Mouse (Mus musculus): Measurements from ENCODE around the gene Sfxn3.

Gene Sfxn3

GRCm38 (mm10) chr19:45047935-45048643, 786 bp downstream of the Sfxn3 start:
- DNase-seq (ENCODE audit: low spot score) = no peak

DNA sequence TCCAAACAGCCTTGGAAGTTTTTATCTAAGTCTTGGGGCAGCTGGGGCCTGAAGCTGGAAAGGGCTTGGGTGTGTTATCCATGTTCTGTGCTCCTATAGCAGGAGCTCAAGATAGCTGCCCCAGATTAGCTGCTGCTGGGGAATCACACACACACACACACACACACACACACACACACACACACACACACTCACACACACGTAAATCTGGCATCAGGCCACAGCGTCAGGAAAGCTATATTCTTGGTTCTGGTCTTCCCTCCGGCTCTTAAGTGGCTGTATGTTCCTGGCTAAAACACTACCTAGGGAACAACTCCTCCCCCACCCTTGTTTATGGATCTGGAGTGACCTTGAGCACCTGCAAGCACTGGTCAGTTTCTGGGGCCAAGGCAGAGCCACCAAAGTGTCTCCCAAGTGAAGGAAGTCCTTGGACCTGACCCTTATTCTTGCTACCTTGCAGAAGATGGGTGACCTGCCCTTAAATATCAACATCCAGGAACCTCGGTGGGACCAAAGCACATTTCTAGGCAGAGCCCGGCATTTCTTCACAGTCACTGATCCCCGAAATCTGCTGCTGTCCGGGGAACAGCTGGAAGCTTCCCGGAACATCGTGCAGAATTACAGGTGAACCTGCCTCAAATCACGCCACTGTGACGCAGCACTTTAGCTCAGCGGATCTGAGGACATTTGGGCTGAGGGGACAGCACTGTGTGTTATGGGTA, 1.5 kb downstream of the Sfxn3 start:
- DNase-seq (ENCODE audit: low spot score) = no peak

- DNase-seq (ENCODE audit: low spot score) = no peak
Measured at GRCm38 (mm10) chr19:45049523-45049922, 2.2 kb downstream of the Sfxn3 start.

DNA sequence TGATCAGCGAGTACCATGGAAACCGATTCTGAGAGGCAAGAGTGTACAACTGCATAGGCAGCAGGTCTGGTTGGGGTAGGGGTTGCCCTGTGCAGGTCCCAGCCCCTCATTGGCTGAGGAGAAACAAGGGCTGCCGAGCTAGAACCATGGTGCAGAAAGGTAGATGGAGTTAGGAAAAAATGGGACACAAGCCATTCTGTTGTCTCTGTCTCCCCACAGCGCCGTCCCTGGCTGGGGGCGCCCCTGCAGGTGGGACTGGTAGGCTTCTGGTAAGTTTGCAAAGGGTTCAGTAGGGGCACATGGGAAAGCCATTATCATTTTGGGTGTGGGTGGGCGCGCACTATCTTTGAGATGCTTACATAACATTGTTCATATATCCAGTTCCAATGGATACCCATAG, 6.1 kb downstream of the Sfxn3 start:
- DNase-seq (ENCODE audit: low spot score) = no peak

GRCm38 (mm10) chr19:45054892-45055690, 7.8 kb downstream of the Sfxn3 start:
- DNase-seq (ENCODE audit: low spot score) = no peak

- peak; percentile 74 for DNase-seq (ENCODE audit: low spot score)
Measured at GRCm38 (mm10) chr19:45056364-45056763, 9.1 kb downstream of the Sfxn3 start.

GRCm38 (mm10) chr19:45056908-45057698, 9.8 kb downstream of the Sfxn3 start:
- DNase-seq (ENCODE audit: low spot score) = no peak

DNA sequence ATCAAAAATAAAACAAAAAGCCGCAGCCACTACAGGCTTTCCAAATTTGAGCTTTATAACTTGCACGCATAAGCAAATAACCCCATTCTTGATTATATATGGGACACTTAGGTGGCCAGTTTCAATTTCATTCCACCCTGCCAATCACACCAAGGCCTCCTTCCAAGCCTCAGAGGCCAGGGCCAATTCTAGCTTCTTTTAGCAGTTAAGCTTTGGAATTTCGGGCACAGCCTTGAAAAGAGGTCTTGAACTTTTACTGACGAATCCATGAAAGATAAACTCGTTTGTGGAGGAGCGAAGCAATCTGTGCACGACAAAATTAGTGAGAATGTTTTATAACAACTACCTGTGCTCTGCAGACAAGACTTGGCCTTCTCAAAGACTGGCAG, 10.4 kb downstream of the Sfxn3 start:
- DNase-seq (ENCODE audit: low spot score) = no peak

- peak; percentile 100 for DNase-seq (ENCODE audit: low spot score)
Measured at GRCm38 (mm10) chr19:45058113-45058839, 11.0 kb downstream of the Sfxn3 start.

DNA sequence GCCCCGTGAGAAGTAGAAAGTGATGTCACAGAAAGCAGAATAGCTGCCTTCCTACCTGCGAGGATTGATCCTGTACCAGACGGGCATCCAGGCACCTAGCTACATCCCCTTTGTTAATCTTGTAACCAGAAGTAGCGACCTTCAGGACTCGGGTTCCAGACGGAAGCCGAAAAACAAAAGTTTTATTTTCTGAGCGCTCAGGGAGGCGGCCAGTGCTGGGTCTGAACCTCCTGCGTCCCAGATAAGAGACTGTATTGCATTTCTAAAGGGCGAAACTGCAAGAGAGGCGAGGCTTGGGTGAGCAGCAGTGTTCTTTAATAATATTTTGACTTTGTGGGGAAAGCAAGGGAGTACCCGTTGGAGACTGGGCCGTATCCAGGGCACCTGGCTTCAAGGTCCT, 11.5 kb downstream of the Sfxn3 start:
- no peak for DNase-seq (ENCODE audit: low spot score)

GRCm38 (mm10) chr19:45063565-45064292, 16.4 kb downstream of the Sfxn3 start:
- peak; percentile 77 for DNase-seq (ENCODE audit: low spot score)

DNA sequence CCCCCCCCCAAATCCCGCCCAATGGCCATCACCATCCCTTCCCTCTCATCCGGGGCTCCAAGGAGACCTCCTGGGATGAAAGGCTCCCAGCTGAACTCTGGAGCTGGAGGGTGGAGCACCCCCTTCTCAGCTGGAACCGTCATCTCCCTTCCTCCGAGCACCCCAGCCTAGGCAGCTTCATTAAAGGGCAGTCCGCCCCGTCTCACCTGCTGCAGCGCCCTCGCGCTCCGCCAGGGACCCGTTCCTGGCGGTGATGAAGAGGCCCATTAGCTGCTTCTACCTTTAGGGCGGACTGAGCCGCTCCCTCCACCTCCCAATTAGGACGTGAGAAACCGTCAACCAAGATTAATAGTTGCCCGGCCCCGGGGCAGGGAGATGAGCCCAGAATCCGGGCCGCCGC, 17.9 kb downstream of the Sfxn3 start:
- DNase-seq (ENCODE audit: low spot score) = no peak

DNA sequence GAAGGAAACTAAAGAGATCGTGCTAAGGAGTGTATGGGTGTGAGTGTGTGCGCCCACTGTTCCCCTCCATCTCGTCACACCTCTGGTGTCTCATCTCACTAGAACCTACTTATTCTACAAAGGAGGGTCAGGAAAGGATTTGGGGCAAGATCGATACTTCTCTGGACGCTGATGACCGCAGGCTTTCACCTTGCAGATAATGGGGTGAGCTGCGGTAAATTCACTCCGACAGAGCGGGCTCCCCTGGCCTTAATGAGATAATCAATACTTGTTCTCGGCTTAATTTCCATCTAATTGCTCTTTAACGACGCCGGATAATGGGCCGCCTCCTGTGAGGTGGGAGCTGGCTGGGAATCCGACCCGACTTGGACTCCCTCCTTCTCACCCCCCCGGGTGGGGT, 19.9 kb downstream of the Sfxn3 start:
- no peak for DNase-seq (ENCODE audit: low spot score)

GRCm38 (mm10) chr19:45067758-45068510, 20.6 kb downstream of the Sfxn3 start:
- DNase-seq (ENCODE audit: low spot score) = no peak

- peak; percentile 90 for DNase-seq (ENCODE audit: low spot score)
Measured at GRCm38 (mm10) chr19:45073871-45074542, 26.7 kb downstream of the Sfxn3 start.

- peak; percentile 97 for DNase-seq (ENCODE audit: low spot score)
Measured at GRCm38 (mm10) chr19:45074580-45075322, 27.4 kb downstream of the Sfxn3 start, which contains the start of gene Kazald1. Gene Kazald1, plus strand, starts transcription at chr19:45075241.

DNA sequence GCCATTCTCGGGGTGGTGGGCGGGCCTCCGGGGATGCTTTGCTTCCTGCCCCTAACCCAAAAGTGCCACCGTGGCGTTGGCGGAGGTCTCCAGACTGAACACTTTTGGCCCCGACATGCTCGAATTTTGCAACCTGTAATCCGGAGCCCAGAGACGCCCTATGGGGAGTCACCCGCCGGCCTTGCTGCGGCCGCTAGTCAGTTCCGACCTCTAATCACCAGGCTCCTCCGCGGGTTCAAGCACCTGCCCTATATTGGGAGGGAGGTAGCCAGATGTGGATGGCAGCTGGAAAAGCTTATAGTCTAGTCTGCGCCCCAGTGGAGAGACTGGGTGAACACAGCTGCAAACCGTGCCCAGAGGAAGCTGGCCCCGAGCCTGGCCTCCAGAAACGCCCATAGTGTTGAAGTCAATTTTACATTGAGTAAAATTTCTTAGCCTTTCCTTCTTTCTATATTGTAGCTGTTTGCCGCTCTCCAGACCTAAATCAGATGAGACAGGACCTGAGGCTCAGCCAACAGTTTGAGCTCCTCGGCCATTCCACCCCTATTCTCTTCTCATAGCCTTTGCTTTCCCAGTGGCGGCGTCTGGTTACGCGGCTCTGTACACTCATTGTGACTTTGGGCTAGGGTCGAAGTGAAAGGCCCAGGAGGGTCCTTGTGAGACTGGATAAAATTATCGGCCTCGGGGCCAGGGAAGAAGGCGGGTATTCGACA, 28.2 kb downstream of the Sfxn3 start:
- peak; percentile 52 for DNase-seq (ENCODE audit: low spot score)

GRCm38 (mm10) chr19:45076036-45076575, 28.8 kb downstream of the Sfxn3 start:
- DNase-seq (ENCODE audit: low spot score) = no peak

Data from embryo, embryonic 10.5 days (tissue).